Mouse (Mus musculus) frontal cortex, postnatal 14 days (tissue): ENCODE measurements around the gene Glis1.

Source experiments
- DNase-seq, 2 experiments: peaks; one replicate each; pipeline ENCODE4 v3.0.0; 2022; ENCODE audit warnings: low spot score in 2 of 2

The Glis1 gene

GRCm38 (mm10) chr4:107434356-107435237 is at the start of gene Glis1:
Glis1 (plus strand) TSS chr4:107434591.
- peak; percentile 18 to 45 for DNase-seq

GRCm38 (mm10) chr4:107387038-107387437 is 47.4 kb upstream of the Glis1 start:
- DNase-seq = no peak

DNA sequence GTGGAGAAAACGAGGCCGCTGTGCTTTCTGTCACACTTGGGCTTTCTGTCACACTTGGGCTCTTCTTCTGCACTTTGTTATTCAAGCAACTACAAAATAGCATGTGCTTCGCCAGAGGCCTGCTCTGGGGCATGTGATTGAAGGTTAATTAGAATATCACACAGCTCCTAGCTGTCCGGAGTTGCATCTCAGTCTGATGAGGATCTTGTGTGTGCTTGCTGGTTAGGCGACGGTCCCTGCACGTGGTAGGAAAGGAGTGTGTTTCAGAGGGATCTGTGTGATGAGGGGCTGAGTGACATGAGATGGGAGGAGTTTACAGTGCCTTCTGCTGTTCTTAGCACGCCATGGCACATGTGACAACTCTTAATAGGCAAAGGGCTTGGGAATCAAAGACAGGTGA is 46.9 kb upstream of the Glis1 start:
- DNase-seq = no peak

GRCm38 (mm10) chr4:107388291-107388690 is 46.1 kb upstream of the Glis1 start:
- DNase-seq = no peak

DNA sequence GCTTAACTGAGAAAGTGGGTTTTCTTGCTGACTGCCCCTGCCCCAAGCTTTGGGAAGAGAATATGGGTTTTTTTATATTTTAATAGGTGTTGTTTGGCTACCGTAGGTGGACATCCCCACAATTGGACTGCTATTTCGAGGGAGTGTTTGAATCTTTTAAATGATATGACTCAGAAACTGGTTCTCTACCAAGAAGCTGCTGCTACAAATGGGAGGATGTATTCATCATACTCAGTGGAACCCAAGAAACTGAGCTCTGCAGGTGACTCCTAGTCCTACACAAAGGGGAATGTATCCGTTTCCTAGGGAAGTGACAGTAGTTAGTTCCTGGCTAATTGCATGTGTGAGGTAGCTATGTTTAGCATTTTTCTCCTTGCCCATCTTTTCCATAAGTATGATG is 45.0 kb upstream of the Glis1 start:
- no peak for DNase-seq

GRCm38 (mm10) chr4:107393771-107394170 is 40.6 kb upstream of the Glis1 start:
- DNase-seq = no peak

GRCm38 (mm10) chr4:107420202-107420601 is 14.2 kb upstream of the Glis1 start:
- no peak for DNase-seq

DNA sequence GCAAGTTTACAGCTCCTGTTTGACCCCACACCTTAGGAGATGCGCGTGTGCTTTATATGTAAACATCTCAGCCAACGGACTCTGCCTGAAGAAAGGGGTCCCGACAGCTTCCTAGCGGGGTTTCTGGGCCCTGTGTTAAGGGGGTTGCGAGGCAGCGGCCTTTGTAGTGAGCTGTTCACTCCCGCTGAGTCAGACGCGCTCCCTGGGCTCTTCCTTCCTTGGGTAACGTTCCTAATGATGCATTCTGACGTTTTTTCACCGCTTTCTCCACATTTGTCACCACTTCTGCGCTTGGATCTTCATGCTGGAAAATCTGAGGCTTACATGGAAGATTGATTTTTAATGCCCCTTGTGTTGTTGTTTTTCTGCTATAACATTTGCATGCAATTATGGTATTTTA is 12.7 kb upstream of the Glis1 start:
- DNase-seq = no peak

DNA sequence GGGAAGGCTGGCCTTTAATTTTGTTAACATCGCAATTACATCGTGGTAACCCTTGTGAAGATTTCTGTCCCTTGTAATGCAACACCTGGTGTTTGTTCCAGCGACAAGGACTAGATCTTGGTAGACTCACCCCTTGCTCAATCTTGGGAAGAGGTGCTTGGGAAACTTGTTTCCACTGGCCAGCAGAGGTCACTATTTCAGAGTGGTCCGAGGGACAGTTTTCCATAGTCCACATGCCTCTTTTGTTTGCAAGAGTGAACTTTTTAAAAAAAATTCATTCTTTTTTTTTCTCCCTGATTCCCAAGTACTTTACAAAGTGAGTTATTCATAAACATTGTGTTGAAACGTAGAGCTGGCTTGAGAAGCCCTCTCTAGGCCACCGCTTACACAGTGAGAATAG is 12.2 kb upstream of the Glis1 start:
- no peak for DNase-seq

DNA sequence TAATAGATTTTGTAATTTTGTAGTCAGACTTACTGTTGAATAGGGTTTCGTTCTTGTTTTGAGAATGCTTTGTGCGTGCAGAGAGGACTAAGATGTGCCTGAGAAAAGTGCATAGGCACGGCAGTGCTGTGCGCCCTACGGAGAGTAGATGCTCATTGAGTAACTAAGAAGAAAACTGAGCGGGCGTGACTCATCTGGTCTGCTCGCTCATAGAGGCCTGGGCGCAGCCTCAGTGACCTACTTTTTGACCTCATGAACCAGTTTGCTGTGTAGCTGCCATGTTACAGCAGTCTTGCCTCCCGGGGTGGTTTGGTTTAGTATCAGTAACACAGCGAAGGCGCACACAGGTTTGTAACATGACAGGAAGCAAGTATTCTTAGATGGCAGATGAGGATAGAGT is 8.8 kb upstream of the Glis1 start:
- DNase-seq = no peak

GRCm38 (mm10) chr4:107426631-107427030 is 7.8 kb upstream of the Glis1 start:
- no peak for DNase-seq

DNA sequence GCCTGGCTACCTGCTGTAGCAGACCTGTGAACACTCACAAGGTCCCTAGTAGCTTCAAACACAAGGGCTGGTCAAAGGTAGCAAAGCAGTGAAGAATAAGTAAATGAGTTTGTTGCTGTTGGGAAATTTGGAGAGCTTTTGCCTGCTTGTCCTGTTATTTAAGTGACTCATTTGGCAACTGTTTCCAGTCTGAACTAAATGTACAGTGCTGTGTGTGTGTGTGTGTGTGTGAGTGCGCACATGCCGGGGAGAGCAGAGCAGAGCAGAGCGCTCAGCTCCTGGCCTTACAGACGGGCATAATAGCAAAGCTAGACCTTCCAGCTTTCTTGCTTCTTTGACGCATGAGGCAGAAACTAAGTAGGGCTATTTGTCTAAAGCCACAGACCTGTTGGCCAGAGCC is 1.7 kb upstream of the Glis1 start:
- peak in 1 of 2 experiments; percentile 19 for DNase-seq

DNA sequence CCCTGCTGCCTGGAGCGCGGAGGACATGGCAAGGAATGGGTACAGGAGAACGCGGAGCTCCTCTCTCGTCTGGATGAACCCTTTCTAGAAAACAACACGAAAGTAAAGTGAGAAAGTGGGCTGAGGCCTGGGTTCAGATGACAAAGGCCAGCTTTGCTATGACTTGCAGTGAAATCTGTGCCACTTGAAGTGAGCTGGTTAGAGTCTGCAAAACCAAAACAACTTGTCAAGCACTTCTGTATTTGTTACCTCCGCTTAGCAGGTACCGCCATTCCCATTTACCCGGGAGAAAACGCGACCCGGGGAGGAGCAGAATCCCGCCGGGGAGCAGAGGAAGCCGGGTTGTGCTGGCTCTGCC is 414 bp upstream of the Glis1 start:
- DNase-seq = no peak

DNA sequence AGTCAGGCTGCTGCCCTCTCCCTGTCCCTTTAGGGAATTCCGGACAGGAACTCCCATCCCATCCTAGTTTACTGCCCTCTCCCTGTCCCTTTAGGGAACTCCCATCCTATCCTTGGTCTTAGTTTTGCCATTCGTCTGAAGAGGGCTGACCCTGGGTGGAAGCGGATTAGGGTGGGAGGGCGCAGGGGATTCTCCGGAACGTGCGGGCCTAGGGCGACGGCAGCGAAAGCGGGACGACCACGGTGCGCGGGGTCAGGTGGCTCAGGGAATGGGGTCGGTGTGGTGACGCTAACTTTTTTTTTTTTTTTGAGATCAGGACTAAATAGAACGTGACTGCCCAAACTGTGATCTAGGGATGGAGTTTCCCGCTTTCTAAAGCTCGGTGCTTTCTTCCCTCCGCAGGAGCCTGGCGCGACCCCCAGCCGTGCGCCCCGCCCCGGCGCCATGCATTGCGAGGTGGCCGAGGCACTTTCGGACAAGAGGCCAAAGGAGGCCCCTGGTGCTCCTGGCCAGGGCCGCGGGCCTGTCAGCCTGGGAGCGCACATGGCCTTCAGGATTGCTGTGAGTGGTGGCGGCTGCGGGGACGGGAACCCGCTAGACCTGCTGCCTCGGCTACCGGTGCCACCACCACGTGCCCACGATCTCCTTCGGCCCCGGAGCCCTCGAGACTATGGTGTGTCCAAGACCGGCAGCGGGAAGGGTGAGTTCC is 1.0 kb downstream of the Glis1 start:
- no peak for DNase-seq

DNA sequence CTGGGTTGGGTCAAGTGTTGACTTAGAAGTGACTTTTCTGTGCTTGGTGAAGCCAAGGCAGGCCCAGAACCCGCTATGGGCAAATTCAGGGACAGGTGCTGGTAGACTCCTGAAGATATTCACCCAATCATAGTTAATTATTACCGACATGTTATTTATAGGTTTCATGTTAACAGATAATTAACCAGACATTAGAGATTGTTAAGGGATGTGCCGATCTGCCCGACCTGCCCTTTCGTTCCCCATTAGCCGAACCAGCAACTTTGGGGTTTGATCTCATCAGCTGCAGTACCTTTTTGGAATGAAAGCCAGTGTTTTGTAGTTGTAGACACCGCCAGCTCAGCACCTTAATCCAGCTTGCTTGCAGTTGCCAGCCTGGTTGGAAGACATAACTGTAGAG is 2.1 kb downstream of the Glis1 start:
- no peak for DNase-seq

GRCm38 (mm10) chr4:107438741-107439140 is 4.3 kb downstream of the Glis1 start:
- DNase-seq = no peak

- DNase-seq = no peak
Measured at GRCm38 (mm10) chr4:107440306-107440705, 5.9 kb downstream of the Glis1 start.

GRCm38 (mm10) chr4:107442288-107442687 is 7.9 kb downstream of the Glis1 start:
- no peak for DNase-seq

GRCm38 (mm10) chr4:107442891-107443483 is 8.6 kb downstream of the Glis1 start:
- no peak for DNase-seq

- DNase-seq = no peak
Measured at GRCm38 (mm10) chr4:107443621-107444020, 9.2 kb downstream of the Glis1 start.

GRCm38 (mm10) chr4:107448481-107448880 is 14.1 kb downstream of the Glis1 start:
- DNase-seq = no peak

- no peak for DNase-seq
Measured at GRCm38 (mm10) chr4:107449519-107449918, 15.1 kb downstream of the Glis1 start.
